Mouse (Mus musculus): ENCODE measurements around the gene Zfp931.
"Not testable (repeated sequence)": the region's sequence is repeated elsewhere in the genome, so short reads cannot be mapped to it uniquely, and the experiment has no call there.

Zfp931 gene

GRCm38 (mm10) chr2:178078166-178078717, at the start of gene Zfp931:
Gene Zfp931 (minus strand): TSS chr2:178078476.
- in situ Hi-C loops (cut with MboI, MseI): not testable (repeated sequence)

- in situ Hi-C loops (cut with MboI, MseI): no loop called here
These were observed 48.0 kb upstream of the Zfp931 start for GRCm38 (mm10) chr2:178126041-178126820.

- in situ Hi-C loops (cut with MboI, MseI): no loop called here
These were observed 47.2 kb upstream of the Zfp931 start for GRCm38 (mm10) chr2:178125427-178125826.

- in situ Hi-C loops (cut with MboI, MseI): no loop called here
These were observed 45.2 kb upstream of the Zfp931 start for GRCm38 (mm10) chr2:178123466-178123865.

GRCm38 (mm10) chr2:178121946-178122665, 43.8 kb upstream of the Zfp931 start:
- in situ Hi-C loops (cut with MboI, MseI): no loop called here

- in situ Hi-C loops (cut with MboI, MseI): no loop called here
These were observed 43.1 kb upstream of the Zfp931 start for GRCm38 (mm10) chr2:178121375-178121688.

- in situ Hi-C loops (cut with MboI, MseI): no loop called here
These were observed 42.5 kb upstream of the Zfp931 start for GRCm38 (mm10) chr2:178120651-178121374.

GRCm38 (mm10) chr2:178120356-178120645, 42.0 kb upstream of the Zfp931 start:
- in situ Hi-C loops (cut with MboI, MseI): no loop called here

- in situ Hi-C loops (cut with MboI, MseI): no loop called here
These were observed 41.5 kb upstream of the Zfp931 start for GRCm38 (mm10) chr2:178119561-178120355.

- in situ Hi-C loops (cut with MboI, MseI): no loop called here
These were observed 40.7 kb upstream of the Zfp931 start, which contains the start of gene Phactr3 for GRCm38 (mm10) chr2:178118801-178119560. Gene Phactr3 (plus strand): TSS chr2:178118975.

- in situ Hi-C loops (cut with MboI, MseI): no loop called here
These were observed 39.7 kb upstream of the Zfp931 start for GRCm38 (mm10) chr2:178117946-178118345.

- in situ Hi-C loops (cut with MboI, MseI): no loop called here
These were observed 23.7 kb upstream of the Zfp931 start for GRCm38 (mm10) chr2:178101957-178102356.

GRCm38 (mm10) chr2:178098021-178098420, 19.7 kb upstream of the Zfp931 start:
- in situ Hi-C loops (cut with MboI, MseI): no loop called here

GRCm38 (mm10) chr2:178089586-178089985, 11.3 kb upstream of the Zfp931 start:
- in situ Hi-C loops (cut with MboI, MseI): no loop called here

- in situ Hi-C loops (cut with MboI, MseI): no loop called here
These were observed 20.1 kb downstream of the Zfp931 start for GRCm38 (mm10) chr2:178058195-178058594.

- in situ Hi-C loops (cut with MboI, MseI): loop anchor here (5.0 kb wide), 2 partner anchors 125 to 560 kb away; no protein-coding TSS in a partner anchor
These were observed 50.7 kb downstream of the Zfp931 start for GRCm38 (mm10) chr2:178027601-178028000.

- in situ Hi-C loops (cut with MboI, MseI): not testable (repeated sequence)
These were observed 54.4 kb downstream of the Zfp931 start for GRCm38 (mm10) chr2:178023861-178024260.

GRCm38 (mm10) chr2:178023011-178023611, 55.2 kb downstream of the Zfp931 start, which contains the start of gene Zfp971:
Gene Zfp971 (plus strand): TSS chr2:178023284.
- in situ Hi-C loops (cut with MboI, MseI): not testable (repeated sequence)

- in situ Hi-C loops (cut with MboI, MseI): not testable (repeated sequence)
These were observed 57.5 kb downstream of the Zfp931 start for GRCm38 (mm10) chr2:178020773-178021172.

GRCm38 (mm10) chr2:178019486-178019885, 58.8 kb downstream of the Zfp931 start:
- in situ Hi-C loops (cut with MboI, MseI): not testable (repeated sequence)

All from regulatory T cell (primary cell).